Mouse (Mus musculus): ENCODE measurements at regions not wholly inside any gene's neighbourhood (a gene's known extent, or its start where the extent isn't known, plus 50 kb on each side); places are given as distances from the start of the nearest gene placed in this dataset.

GRCm38 (mm10) chr10:25588611-25589315 is 52.7 kb upstream of the Smlr1 start:
- TF ChIP-seq CEBPB (IDR thresholded peaks at IDR 0.05; ENCODE audit: low read depth): no peak
- TF ChIP-seq USF1 (IDR thresholded peaks at IDR 0.05; ENCODE audit: low read depth): no peak
- TF ChIP-seq CTCF (IDR thresholded peaks at IDR 0.05; ENCODE audit: control insufficient read depth, insufficient read depth, insufficient read length): no peak
- no peak for TF ChIP-seq MYOD1 (IDR thresholded peaks at IDR 0.05; ENCODE audit: control insufficient read depth, insufficient read length, low read depth)
